Mouse (Mus musculus) left cerebral cortex, adult 2 months (tissue): Measurements from ENCODE around the gene Nsun6. TPM values are rescaled to one million over a fixed set of nuclear protein-coding genes. Genes with fewer than 3 reads are reported as not detected.

Source experiments
- DNase-seq, 2 experiments: peaks; one replicate each; pipeline ENCODE4 v3.0.0; 2021 to 2022; ENCODE audit warnings: low spot score in 2 of 2, mixed read lengths in 1 of 2; ENCODE audit errors: extremely low spot score in 1 of 2
- H3K27ac ChIP-seq: fragments of 200-600 bp; 2 replicates; pipeline ENCODE4 v1.8.1; 2022
- H3K4me3 ChIP-seq: fragments of 200-600 bp; 2 replicates; pipeline ENCODE4 v1.8.1; 2022
- CTCF ChIP-seq: fragments of 200-600 bp; IDR thresholded peaks from 2 replicates; pipeline ENCODE4 v1.8.1; 2022; ENCODE audit warnings: antibody characterized with exemption, mild to moderate bottlenecking, moderate library complexity
- intact Hi-C: fragments of 180-260 bp; cut with DNase I; formaldehyde crosslinking; loops from one replicate; pipeline ENCODE4 v1.15.1; 2025
- total RNA-seq, 2 experiments: library from RNA; stranded (reverse); gene quantifications; 2 replicates each; pipeline ENCODE4 v1.2.3; 2021

Gene Nsun6
- total RNA-seq, 2 experiments from 2014 or later: 12.9 to 14.6 TPM

- intact Hi-C loops: no loop called here
- no peak for TF ChIP-seq CTCF
- Histone ChIP-seq H3K4me3 (no peak overlapping the region), H3K27ac (no peak overlapping the region)
- no peak for DNase-seq
These were observed 70.8 kb downstream of the Nsun6 start for GRCm38 (mm10) chr2:14984029-14984428.

DNA sequence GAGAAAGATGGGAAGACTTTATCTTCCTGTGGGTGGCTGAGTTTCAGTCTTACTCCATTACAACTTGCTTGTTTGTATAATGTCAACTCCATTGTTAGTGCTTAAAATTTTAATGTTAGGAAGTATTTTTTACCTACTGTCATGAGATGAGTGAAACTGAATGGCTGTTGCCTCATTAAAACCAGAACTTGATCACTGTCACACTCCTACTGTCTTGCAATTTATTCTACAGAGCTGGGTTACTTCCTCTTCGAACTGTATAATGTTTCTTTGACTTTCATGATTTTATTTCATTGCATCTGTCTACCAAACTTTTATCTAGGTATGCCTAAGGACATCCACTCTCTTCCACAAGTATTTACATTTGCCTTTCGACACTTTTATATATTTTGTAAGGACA, 93.4 kb downstream of the Nsun6 start:
- no peak for TF ChIP-seq CTCF
- no peak for DNase-seq
- H3K4me3 ChIP-seq: no peak overlapping the region
- intact Hi-C loops: no loop called here
- H3K27ac ChIP-seq: no peak overlapping the region

GRCm38 (mm10) chr2:14960963-14961488, 93.8 kb downstream of the Nsun6 start:
- Histone ChIP-seq H3K27ac (no peak overlapping the region), H3K4me3 (no peak overlapping the region)
- no peak for TF ChIP-seq CTCF
- intact Hi-C loops: no loop called here
- DNase-seq: no peak

- intact Hi-C loops: no loop called here
- no peak for TF ChIP-seq CTCF
- Histone ChIP-seq H3K4me3 (no peak overlapping the region), H3K27ac (no peak overlapping the region)
- no peak for DNase-seq
These were observed 101.8 kb downstream of the Nsun6 start for GRCm38 (mm10) chr2:14953090-14953489.

Other genes with a start within 250 kb of the Nsun6 start
- 10 to 100 TPM; 23.5 to 37.7 TPM for gene Arl5b, start 5.7 kb downstream of the Nsun6 start, total RNA-seq